Mouse (Mus musculus) midbrain, embryonic 15.5 days (tissue): ENCODE data around the gene Sowahc. TPM values are rescaled to one million over a fixed set of nuclear protein-coding genes. Genes with fewer than 3 reads are reported as not detected.
A peak's percentile ranks its signal among the peaks of the same experiment; 100 is the strongest.

Experiments used
- ATAC-seq: fragments of 200-750 bp; cut with Nextera tagmentation; replicated peaks from 2 replicates; pipeline ENCODE4 v1.8.0; 2017; ENCODE audit warnings: moderate TSS enrichment
- H3K27ac ChIP-seq: fragments of 300-500 bp; sonication (generic); 2 replicates; pipeline ENCODE4 v1.5.1; 2015; ENCODE audit warnings: mild to moderate bottlenecking, inconsistent platforms
- H3K27me3 ChIP-seq: fragments of 300-500 bp; sonication (generic); replicated peaks from 2 replicates; pipeline ENCODE4 v1.6.1; 2015; ENCODE audit warnings: inconsistent platforms
- H3K36me3 ChIP-seq: fragments of 300-500 bp; sonication (generic); replicated peaks from 2 replicates; pipeline ENCODE4 v1.6.1; 2015; ENCODE audit warnings: inconsistent platforms
- H3K4me1 ChIP-seq: fragments of 300-500 bp; sonication (generic); 2 replicates; pipeline ENCODE4 v1.6.1; 2015; ENCODE audit warnings: inconsistent platforms
- H3K4me2 ChIP-seq: fragments of 300-500 bp; sonication (generic); 2 replicates; pipeline ENCODE4 v1.6.1; 2015; ENCODE audit warnings: inconsistent platforms, mild to moderate bottlenecking, moderate library complexity
- H3K4me3 ChIP-seq: fragments of 300-500 bp; sonication (generic); 2 replicates; pipeline ENCODE4 v1.5.1; 2015; ENCODE audit warnings: mild to moderate bottlenecking, inconsistent platforms
- H3K9ac ChIP-seq: fragments of 300-500 bp; sonication (generic); 2 replicates; pipeline ENCODE4 v1.6.1; 2015; ENCODE audit warnings: mild to moderate bottlenecking, inconsistent platforms
- H3K9me3 ChIP-seq: fragments of 300-500 bp; sonication (generic); 2 replicates; pipeline ENCODE4 v1.6.1; 2016; ENCODE audit warnings: inconsistent platforms
- WGBS: fragments of 180-500 bp; shearing (Covaris S2); methylation state at CpG from one replicate; pipeline ENCODE4 v1.1.7; 2015; ENCODE audit warnings: mixed read lengths; 5-methylcytosine and 5-hydroxymethylcytosine counted together
- polyA plus RNA-seq: library from polyadenylated mRNA; unstranded; fragments of >200 nt; fragmentation: Nextera tagmentation; extraction: Ambion mirVana; gene quantifications from 2 replicates; pipeline ENCODE4 v1.2.1, GENCODE M21; 2015

Sowahc gene
- 17.5 and 19.0 TPM in 2 replicates for polyA plus RNA-seq

- Histone ChIP-seq H3K27ac (peak within 1 kb of the TSS; percentile 96), H3K9ac (peak within 1 kb of the TSS; percentile 97), H3K36me3 (no peaks in the 10 kb centered on the region), H3K27me3 (no peaks in the 10 kb centered on the region), H3K4me2 (peak within 1 kb of the TSS; percentile 98), H3K4me1 (peaks cover 29% of the 10 kb centered on the region), H3K9me3 (no peaks in the 10 kb centered on the region), H3K4me3 (peak within 1 kb of the TSS; percentile 86)
- under 1% methylated on average over 84 of the region's 84 CpGs for WGBS
- ATAC-seq = peak; percentile 98
These were observed at the start of gene Sowahc, which contains the start of gene Sept10 for GRCm38 (mm10) chr10:59221473-59222270. Gene Sowahc (plus strand): TSS chr10:59221953. Gene Sept10 (minus strand): TSS chr10:59221847.

GRCm38 (mm10) chr10:59172539-59172938 is 49.2 kb upstream of the Sowahc start:
- WGBS = 93% methylated on average over 1 of the region's 1 CpGs
- ATAC-seq = no peak
- H3K4me2 ChIP-seq = no peak overlapping the region
- no peak overlapping the region for H3K9ac ChIP-seq
- no peak overlapping the region for H3K27ac ChIP-seq
- no peaks in the 10 kb centered on the region for H3K36me3 ChIP-seq
- H3K9me3 ChIP-seq = no peaks in the 10 kb centered on the region
- no peak overlapping the region for H3K4me3 ChIP-seq
- no peaks in the 10 kb centered on the region for H3K27me3 ChIP-seq
- H3K4me1 ChIP-seq = no peaks in the 10 kb centered on the region

GRCm38 (mm10) chr10:59179620-59180019 is 42.1 kb upstream of the Sowahc start:
- no peak overlapping the region for H3K9ac ChIP-seq
- no peak overlapping the region for H3K27ac ChIP-seq
- no peaks in the 10 kb centered on the region; the same call in 1 of the 2 replicates for H3K36me3 ChIP-seq
- ATAC-seq = no peak
- no peak overlapping the region for H3K4me2 ChIP-seq
- H3K27me3 ChIP-seq = no peaks in the 10 kb centered on the region
- H3K9me3 ChIP-seq = no peaks in the 10 kb centered on the region
- H3K4me1 ChIP-seq = no peaks in the 10 kb centered on the region
- H3K4me3 ChIP-seq = no peak overlapping the region
- 94% methylated on average over 3 of the region's 3 CpGs for WGBS

- Histone ChIP-seq H3K9me3 (no peaks in the 10 kb centered on the region), H3K4me1 (no peaks in the 10 kb centered on the region), H3K27ac (no peak overlapping the region), H3K9ac (no peak overlapping the region), H3K27me3 (no peaks in the 10 kb centered on the region), H3K4me3 (no peak overlapping the region), H3K4me2 (no peak overlapping the region), H3K36me3 (no peaks in the 10 kb centered on the region; the same call in 1 of the 2 replicates)
- WGBS = 85% methylated on average over 3 of the region's 3 CpGs
- no peak for ATAC-seq
These were observed 39.4 kb upstream of the Sowahc start for GRCm38 (mm10) chr10:59182306-59182705.

- WGBS = 72% methylated on average over 5 of the region's 5 CpGs
These were observed 26.9 kb upstream of the Sowahc start for GRCm38 (mm10) chr10:59194891-59195290.

GRCm38 (mm10) chr10:59196763-59197162 is 25.0 kb upstream of the Sowahc start:
- H3K36me3 ChIP-seq = no peaks in the 10 kb centered on the region
- H3K4me2 ChIP-seq = no peak overlapping the region
- no peaks in the 10 kb centered on the region for H3K27me3 ChIP-seq
- no peak overlapping the region for H3K27ac ChIP-seq
- WGBS = 92% methylated on average over 3 of the region's 3 CpGs
- H3K9ac ChIP-seq = no peak overlapping the region
- ATAC-seq = no peak
- no peak overlapping the region for H3K4me3 ChIP-seq
- H3K9me3 ChIP-seq = no peaks in the 10 kb centered on the region
- no peaks in the 10 kb centered on the region for H3K4me1 ChIP-seq

More at GRCm38 (mm10) chr10:59194891-59195290, 26.9 kb upstream of the Sowahc start:
- Histone ChIP-seq H3K4me1 (no peaks in the 10 kb centered on the region), H3K9ac (no peak overlapping the region), H3K36me3 (no peaks in the 10 kb centered on the region; the same call in 1 of the 2 replicates), H3K4me2 (no peak overlapping the region), H3K4me3 (no peak overlapping the region), H3K27me3 (no peaks in the 10 kb centered on the region), H3K9me3 (no peaks in the 10 kb centered on the region), H3K27ac (no peak overlapping the region)
- no peak for ATAC-seq

- H3K27ac ChIP-seq = no peak overlapping the region
- H3K4me1 ChIP-seq = no peaks in the 10 kb centered on the region
- no peak overlapping the region for H3K4me2 ChIP-seq
- no peaks in the 10 kb centered on the region for H3K9me3 ChIP-seq
- no peaks in the 10 kb centered on the region for H3K36me3 ChIP-seq
- H3K9ac ChIP-seq = no peak overlapping the region
- H3K4me3 ChIP-seq = no peak overlapping the region
- no peaks in the 10 kb centered on the region for H3K27me3 ChIP-seq
- ATAC-seq = no peak
These were observed 21.7 kb upstream of the Sowahc start for GRCm38 (mm10) chr10:59200011-59200410.

GRCm38 (mm10) chr10:59220824-59221472 is 805 bp upstream of the Sowahc start:
- no peaks in the 10 kb centered on the region for H3K9me3 ChIP-seq
- H3K4me2 ChIP-seq = peak overlapping the region; percentile 98
- no peak for ATAC-seq
- peak overlapping the region; percentile 86 for H3K4me3 ChIP-seq
- H3K4me1 ChIP-seq = peaks cover 29% of the 10 kb centered on the region
- peak overlapping the region; percentile 96 for H3K27ac ChIP-seq
- 1% methylated on average over 39 of the region's 39 CpGs for WGBS
- no peaks in the 10 kb centered on the region for H3K27me3 ChIP-seq
- peak overlapping the region; percentile 97 for H3K9ac ChIP-seq
- no peaks in the 10 kb centered on the region for H3K36me3 ChIP-seq

- ATAC-seq = peak; percentile 64
- H3K4me3 ChIP-seq = peak overlapping the region; percentile 86
- WGBS = 3% methylated on average over 49 of the region's 49 CpGs
These were observed 733 bp downstream of the Sowahc start for GRCm38 (mm10) chr10:59222271-59223101.

GRCm38 (mm10) chr10:59223301-59223700 is 1.5 kb downstream of the Sowahc start:
- 33% methylated on average over 14 of the region's 14 CpGs for whole genome bisulfite sequencing
- ATAC-seq = no peak
- peak overlapping the region; percentile 97 for H3K9ac ChIP-seq
- H3K27ac ChIP-seq = no peak overlapping the region
- H3K4me3 ChIP-seq = peak overlapping the region; percentile 86
- no peaks in the 10 kb centered on the region for H3K9me3 ChIP-seq
- peak overlapping the region; percentile 98 for H3K4me2 ChIP-seq
- H3K4me1 ChIP-seq = peaks cover 29% of the 10 kb centered on the region
- H3K27me3 ChIP-seq = no peaks in the 10 kb centered on the region
- H3K36me3 ChIP-seq = no peaks in the 10 kb centered on the region

More at GRCm38 (mm10) chr10:59222271-59223101, 733 bp downstream of the Sowahc start:
- Histone ChIP-seq H3K27me3 (no peaks in the 10 kb centered on the region), H3K9me3 (no peaks in the 10 kb centered on the region), H3K9ac (peak overlapping the region; percentile 97), H3K36me3 (no peaks in the 10 kb centered on the region), H3K4me1 (peaks cover 29% of the 10 kb centered on the region), H3K4me2 (peak overlapping the region; percentile 98), H3K27ac (peak overlapping the region; percentile 96)

- 44% methylated on average over 4 of the region's 4 CpGs for WGBS
- H3K27ac ChIP-seq = no peak overlapping the region
- no peak overlapping the region for H3K9ac ChIP-seq
- no peaks in the 10 kb centered on the region for H3K9me3 ChIP-seq
- no peak for ATAC-seq
- peaks cover 27% of the 10 kb centered on the region for H3K4me1 ChIP-seq
- H3K27me3 ChIP-seq = no peaks in the 10 kb centered on the region
- no peaks in the 10 kb centered on the region for H3K36me3 ChIP-seq
- peak overlapping the region; percentile 86 for H3K4me3 ChIP-seq
- H3K4me2 ChIP-seq = peak overlapping the region; percentile 98
These were observed 2.1 kb downstream of the Sowahc start for GRCm38 (mm10) chr10:59223890-59224289.

- ATAC-seq = no peak
- no peak overlapping the region for H3K4me2 ChIP-seq
These were observed 3.4 kb downstream of the Sowahc start for GRCm38 (mm10) chr10:59225137-59225536.

More at GRCm38 (mm10) chr10:59225137-59225536, 3.4 kb downstream of the Sowahc start:
- no peaks in the 10 kb centered on the region for H3K27me3 ChIP-seq
- H3K4me3 ChIP-seq = no peak overlapping the region
- 89% methylated on average over 2 of the region's 2 CpGs for WGBS
- no peaks in the 10 kb centered on the region for H3K9me3 ChIP-seq
- no peaks in the 10 kb centered on the region for H3K36me3 ChIP-seq
- no peak overlapping the region for H3K27ac ChIP-seq
- H3K9ac ChIP-seq = no peak overlapping the region
- peaks cover 21% of the 10 kb centered on the region for H3K4me1 ChIP-seq
